Mouse (Mus musculus): ENCODE measurements around the gene Ccdc54.

DNA sequence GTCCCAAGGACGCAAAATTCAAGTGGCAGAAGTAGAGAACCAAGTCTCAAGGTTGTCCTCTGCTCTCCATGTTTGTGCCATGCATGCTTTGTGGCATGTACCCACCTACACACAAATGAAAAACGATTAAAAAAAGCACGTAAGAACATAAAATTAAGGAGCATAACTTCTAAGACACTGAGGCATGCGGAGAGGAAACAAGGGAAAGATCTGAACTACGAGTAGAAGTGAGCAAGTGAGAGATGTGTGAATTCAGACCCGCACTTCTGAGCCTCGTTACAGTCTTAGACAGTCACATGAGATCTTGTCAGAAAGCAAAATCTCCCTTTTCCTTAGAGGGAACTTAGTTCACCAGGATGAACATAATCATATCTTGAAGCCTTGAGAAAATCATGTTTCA is 3.8 kb downstream of the Ccdc54 start:
- no peak for TF ChIP-seq POLR2A (IDR thresholded peaks at IDR 0.05; ENCODE audit: borderline replicate concordance, control insufficient read depth, low read depth, low read length)
- no peak for TF ChIP-seq CTCF (IDR thresholded peaks at IDR 0.05; ENCODE audit: control insufficient read depth, insufficient read depth, low read length)

Measured in bone marrow, adult 2 months (tissue).